Mouse (Mus musculus): ENCODE measurements around the gene Arhgef28. TPM values are rescaled to one million over a fixed set of nuclear protein-coding genes. Genes with fewer than 3 reads are reported as not detected.

Gene Arhgef28
- polyA plus RNA-seq, 1 experiment = 0.42 TPM

DNA sequence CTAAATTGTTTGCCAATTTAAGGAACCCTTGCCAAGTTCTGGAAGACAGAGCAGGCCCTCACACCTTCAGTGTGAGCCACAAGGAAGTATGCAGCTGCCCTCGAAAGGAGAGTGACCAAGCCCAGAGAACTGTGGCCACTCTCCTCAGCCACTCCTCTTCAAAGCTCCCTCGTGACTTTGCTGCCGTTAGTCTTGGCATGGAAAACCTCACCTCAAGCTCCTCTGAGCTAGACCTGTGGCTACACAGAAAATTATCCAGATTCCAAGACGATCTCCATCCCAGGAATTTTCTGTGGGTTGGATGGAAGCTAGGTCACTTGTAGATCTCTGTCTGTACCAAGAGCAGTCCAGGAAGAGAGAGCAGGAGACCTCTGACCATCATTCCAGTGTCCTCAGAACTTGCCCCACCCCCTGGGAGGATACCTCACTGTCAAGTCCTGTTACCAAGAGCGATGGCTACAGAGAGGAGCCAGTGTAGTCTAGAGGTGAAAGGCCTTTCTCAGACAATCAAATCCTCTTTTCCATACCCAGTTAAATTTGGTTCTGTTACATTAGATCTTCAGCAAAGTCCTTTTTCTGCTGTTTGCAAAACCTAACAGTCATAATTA is 200.5 kb downstream of the Arhgef28 start:
- TF ChIP-seq CTCF (IDR thresholded peaks at IDR 0.05; ENCODE audit: extremely low read depth, insufficient read depth, insufficient read length, insufficient replicate concordance) (no peak), POLR2A (IDR thresholded peaks at IDR 0.05; ENCODE audit: low read depth, low read length) (no peak)
- H3K4me3 ChIP-seq (ENCODE audit: extremely low read depth, insufficient read depth, insufficient read length) = no peak overlapping the region
- WGBS = 91% methylated on average over 5 of the region's 5 CpGs
- no peaks in the 10 kb centered on the region for H3K4me1 ChIP-seq (ENCODE audit: control insufficient read depth, insufficient read depth, insufficient read length)
- DNase-seq (ENCODE audit: low read depth in 1 of 2, low spot score in 2 of 2) = no peak
- H3K27ac ChIP-seq (ENCODE audit: insufficient read depth, low read length) = no peak overlapping the region
- H3K36me3 ChIP-seq (ENCODE audit: control insufficient read depth, insufficient read depth, low read length) = no peaks in the 10 kb centered on the region
- H3K27me3 ChIP-seq (ENCODE audit: control insufficient read depth, insufficient read depth, low read length) = no peaks in the 10 kb centered on the region

DNA sequence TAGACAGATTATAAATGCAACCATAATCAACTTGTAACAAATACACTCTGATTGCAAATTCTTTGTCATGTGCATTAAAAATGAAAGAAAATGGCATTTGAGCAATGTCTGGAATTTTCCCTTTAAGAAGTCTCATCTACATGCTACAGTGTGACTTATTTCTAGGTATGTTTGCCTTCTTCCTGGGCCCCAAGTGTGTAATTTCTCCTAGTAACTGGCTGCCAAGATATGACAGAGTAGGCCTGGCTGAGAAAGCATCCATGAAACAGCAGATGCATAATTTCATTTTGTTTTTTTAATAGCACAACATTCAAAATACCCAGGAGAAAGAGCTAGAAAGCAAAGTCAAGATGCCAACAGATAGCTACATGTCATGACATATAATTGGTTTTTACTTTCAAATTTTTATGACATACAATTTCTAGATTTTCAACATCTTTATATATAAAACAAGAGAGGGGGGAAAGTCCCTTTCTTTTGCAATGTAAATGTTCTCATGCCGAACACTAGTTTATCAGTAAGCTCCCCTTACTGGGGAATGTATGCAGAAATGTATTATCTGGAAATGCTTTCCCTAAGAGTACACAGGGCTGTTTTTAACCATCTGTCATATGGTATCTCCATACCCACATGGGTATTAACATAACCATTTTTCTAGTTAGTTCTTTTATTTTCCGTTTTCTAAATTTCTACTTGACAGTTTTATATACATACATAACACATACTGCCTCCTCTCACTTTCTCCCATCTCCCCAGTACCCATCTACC is 201.4 kb downstream of the Arhgef28 start:
- 84% methylated on average over 2 of the region's 2 CpGs for WGBS
- DNase-seq (ENCODE audit: low read depth in 1 of 2, low spot score in 2 of 2) = no peak
- no peak overlapping the region for H3K4me3 ChIP-seq (ENCODE audit: extremely low read depth, insufficient read depth, insufficient read length)
- no peaks in the 10 kb centered on the region for H3K27me3 ChIP-seq (ENCODE audit: control insufficient read depth, insufficient read depth, low read length)
- TF ChIP-seq POLR2A (IDR thresholded peaks at IDR 0.05; ENCODE audit: low read depth, low read length) = no peak
- no peaks in the 10 kb centered on the region for H3K4me1 ChIP-seq (ENCODE audit: control insufficient read depth, insufficient read depth, insufficient read length)
- H3K27ac ChIP-seq (ENCODE audit: insufficient read depth, low read length) = no peak overlapping the region
- no peaks in the 10 kb centered on the region for H3K36me3 ChIP-seq (ENCODE audit: control insufficient read depth, insufficient read depth, low read length)

DNA sequence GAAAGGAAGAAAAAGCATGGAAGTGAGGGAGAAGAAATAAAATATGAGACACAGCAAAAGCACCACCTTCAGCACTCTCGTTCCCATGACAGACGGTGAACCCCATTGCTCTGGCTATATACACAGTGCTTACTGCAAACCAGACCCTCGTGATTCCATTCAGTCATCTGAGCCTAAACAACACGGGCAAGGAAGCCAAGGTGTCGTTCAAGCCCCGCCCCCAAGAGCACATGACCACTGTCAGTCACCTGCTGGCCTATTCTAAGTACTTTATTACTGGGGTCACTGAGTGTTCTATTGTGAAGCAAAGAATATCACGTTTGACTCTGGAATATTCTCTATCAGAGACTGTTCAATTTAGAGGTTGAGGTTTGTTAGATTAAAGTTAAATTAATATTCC is 202.5 kb downstream of the Arhgef28 start:
- TF ChIP-seq POLR2A (IDR thresholded peaks at IDR 0.05; ENCODE audit: low read depth, low read length) = no peak
- no peak for TF ChIP-seq CTCF (IDR thresholded peaks at IDR 0.05; ENCODE audit: extremely low read depth, insufficient read depth, insufficient read length, insufficient replicate concordance)
- Histone ChIP-seq H3K4me1 (ENCODE audit: control insufficient read depth, insufficient read depth, insufficient read length) (no peaks in the 10 kb centered on the region), H3K4me3 (ENCODE audit: extremely low read depth, insufficient read depth, insufficient read length) (no peak overlapping the region), H3K27me3 (ENCODE audit: control insufficient read depth, insufficient read depth, low read length) (no peaks in the 10 kb centered on the region), H3K27ac (ENCODE audit: insufficient read depth, low read length) (no peak overlapping the region), H3K36me3 (ENCODE audit: control insufficient read depth, insufficient read depth, low read length) (no peaks in the 10 kb centered on the region)
- 71% methylated on average over 7 of the region's 7 CpGs for WGBS
- DNase-seq (ENCODE audit: low read depth in 1 of 2, low spot score in 2 of 2) = no peak

DNA sequence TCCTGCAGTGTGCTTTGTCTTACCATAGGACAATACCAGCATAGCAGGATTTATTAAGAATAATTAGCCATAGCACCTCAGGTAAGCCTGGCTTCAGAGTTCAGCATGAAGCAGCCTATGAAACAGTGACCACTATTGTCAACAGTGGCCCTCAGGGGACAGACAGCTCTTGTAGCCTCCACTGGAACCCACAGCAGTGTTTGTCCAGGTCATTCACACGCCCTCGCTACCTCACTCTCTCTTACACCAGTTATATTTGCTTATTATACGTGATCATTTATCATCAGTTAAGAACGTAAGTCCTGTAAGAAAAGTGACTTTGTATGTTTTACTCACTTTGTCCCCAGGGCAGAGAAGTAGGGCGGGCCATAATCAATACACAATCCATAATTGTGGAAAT is 203.6 kb downstream of the Arhgef28 start:
- no peak overlapping the region for H3K27ac ChIP-seq (ENCODE audit: insufficient read depth, low read length)
- no peak for DNase-seq (ENCODE audit: low read depth in 1 of 2, low spot score in 2 of 2)
- 89% methylated on average over 5 of the region's 5 CpGs for WGBS
- H3K27me3 ChIP-seq (ENCODE audit: control insufficient read depth, insufficient read depth, low read length) = no peaks in the 10 kb centered on the region
- no peak overlapping the region for H3K4me3 ChIP-seq (ENCODE audit: extremely low read depth, insufficient read depth, insufficient read length)
- TF ChIP-seq CTCF (IDR thresholded peaks at IDR 0.05; ENCODE audit: extremely low read depth, insufficient read depth, insufficient read length, insufficient replicate concordance) (no peak), POLR2A (IDR thresholded peaks at IDR 0.05; ENCODE audit: low read depth, low read length) (no peak)
- no peaks in the 10 kb centered on the region for H3K36me3 ChIP-seq (ENCODE audit: control insufficient read depth, insufficient read depth, low read length)
- no peaks in the 10 kb centered on the region for H3K4me1 ChIP-seq (ENCODE audit: control insufficient read depth, insufficient read depth, insufficient read length)

DNA sequence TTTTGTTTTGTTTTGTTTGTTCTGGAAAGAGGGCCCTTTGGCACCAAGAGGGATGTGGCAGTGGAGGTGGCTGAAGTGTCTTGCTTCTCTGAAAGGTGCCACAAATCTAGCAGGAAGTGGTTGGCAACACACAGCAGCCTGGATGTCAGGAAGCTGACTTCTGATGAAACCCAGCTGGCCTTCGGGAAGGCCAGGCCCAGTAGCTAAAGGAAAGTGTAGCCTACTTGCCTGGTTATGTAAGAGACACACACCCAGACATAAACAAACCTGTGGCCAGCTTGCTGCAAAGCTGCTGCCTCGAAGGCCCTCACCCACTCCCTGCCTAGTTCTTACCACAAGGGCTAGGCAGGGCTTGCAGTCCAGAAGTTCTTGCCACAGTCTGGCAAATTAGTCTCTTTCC is 204.1 kb downstream of the Arhgef28 start:
- DNase-seq (ENCODE audit: low read depth in 1 of 2, low spot score in 2 of 2) = no peak
- no peaks in the 10 kb centered on the region for H3K4me1 ChIP-seq (ENCODE audit: control insufficient read depth, insufficient read depth, insufficient read length)
- no peaks in the 10 kb centered on the region for H3K36me3 ChIP-seq (ENCODE audit: control insufficient read depth, insufficient read depth, low read length)
- TF ChIP-seq CTCF (IDR thresholded peaks at IDR 0.05; ENCODE audit: extremely low read depth, insufficient read depth, insufficient read length, insufficient replicate concordance) (no peak), POLR2A (IDR thresholded peaks at IDR 0.05; ENCODE audit: low read depth, low read length) (no peak)
- no peaks in the 10 kb centered on the region for H3K27me3 ChIP-seq (ENCODE audit: control insufficient read depth, insufficient read depth, low read length)
- H3K4me3 ChIP-seq (ENCODE audit: extremely low read depth, insufficient read depth, insufficient read length) = no peak overlapping the region
- WGBS = 7% methylated on average over 2 of the region's 2 CpGs
- no peak overlapping the region for H3K27ac ChIP-seq (ENCODE audit: insufficient read depth, low read length)

DNA sequence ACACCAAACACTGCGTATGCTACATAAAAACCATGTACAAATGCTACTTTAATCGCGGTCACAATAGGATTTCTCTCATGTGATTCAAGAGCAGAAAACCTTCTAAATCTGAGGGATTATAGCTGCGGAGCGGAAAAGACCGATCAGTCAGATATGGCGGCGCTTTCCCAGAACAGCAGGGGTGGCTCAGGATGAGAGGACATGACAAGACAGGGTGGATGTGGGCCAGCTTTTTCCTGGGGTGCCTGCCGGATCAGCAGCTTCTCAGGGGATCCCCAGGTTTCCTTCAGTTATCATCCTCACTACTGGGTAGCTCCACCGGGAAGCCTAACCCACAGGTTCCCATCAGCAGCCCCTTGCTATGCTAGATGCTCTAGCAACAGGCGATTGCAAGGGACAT is 204.5 kb downstream of the Arhgef28 start:
- no peak for DNase-seq (ENCODE audit: low read depth in 1 of 2, low spot score in 2 of 2)
- no peak overlapping the region for H3K4me3 ChIP-seq (ENCODE audit: extremely low read depth, insufficient read depth, insufficient read length)
- no peaks in the 10 kb centered on the region for H3K4me1 ChIP-seq (ENCODE audit: control insufficient read depth, insufficient read depth, insufficient read length)
- no peaks in the 10 kb centered on the region for H3K36me3 ChIP-seq (ENCODE audit: control insufficient read depth, insufficient read depth, low read length)
- H3K27ac ChIP-seq (ENCODE audit: insufficient read depth, low read length) = no peak overlapping the region
- WGBS = 90% methylated on average over 11 of the region's 11 CpGs
- TF ChIP-seq POLR2A (IDR thresholded peaks at IDR 0.05; ENCODE audit: low read depth, low read length) (no peak), CTCF (IDR thresholded peaks at IDR 0.05; ENCODE audit: extremely low read depth, insufficient read depth, insufficient read length, insufficient replicate concordance) (no peak)
- H3K27me3 ChIP-seq (ENCODE audit: control insufficient read depth, insufficient read depth, low read length) = no peaks in the 10 kb centered on the region

DNA sequence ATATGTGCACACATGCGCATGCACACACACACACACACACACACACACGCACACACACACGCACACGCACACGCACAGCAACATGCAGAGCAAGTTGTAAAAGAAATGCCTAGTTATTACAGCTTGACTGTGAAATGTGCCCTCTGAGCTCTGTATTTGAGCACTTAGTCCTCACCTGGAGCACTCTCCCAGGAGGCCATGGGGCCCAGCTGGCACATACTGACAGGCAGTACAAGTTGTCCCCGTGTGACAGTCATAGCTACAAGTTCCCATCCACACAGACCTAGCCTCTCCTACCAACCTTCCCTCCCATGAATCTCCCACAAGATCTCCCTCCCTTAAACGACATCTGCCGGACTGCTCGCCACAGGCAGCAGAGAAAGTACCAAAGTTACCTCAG is 205.4 kb downstream of the Arhgef28 start:
- H3K27ac ChIP-seq (ENCODE audit: insufficient read depth, low read length) = no peak overlapping the region
- no peaks in the 10 kb centered on the region for H3K4me1 ChIP-seq (ENCODE audit: control insufficient read depth, insufficient read depth, insufficient read length)
- H3K36me3 ChIP-seq (ENCODE audit: control insufficient read depth, insufficient read depth, low read length) = no peaks in the 10 kb centered on the region
- 90% methylated on average over 9 of the region's 9 CpGs for WGBS
- H3K27me3 ChIP-seq (ENCODE audit: control insufficient read depth, insufficient read depth, low read length) = no peaks in the 10 kb centered on the region
- TF ChIP-seq CTCF (IDR thresholded peaks at IDR 0.05; ENCODE audit: extremely low read depth, insufficient read depth, insufficient read length, insufficient replicate concordance) = no peak
- no peak for TF ChIP-seq POLR2A (IDR thresholded peaks at IDR 0.05; ENCODE audit: low read depth, low read length)
- DNase-seq (ENCODE audit: low read depth in 1 of 2, low spot score in 2 of 2) = no peak
- H3K4me3 ChIP-seq (ENCODE audit: extremely low read depth, insufficient read depth, insufficient read length) = no peak overlapping the region
